Mouse (Mus musculus): ENCODE data around the gene Tmem86a. TPM values are rescaled to one million over a fixed set of nuclear protein-coding genes. Genes with fewer than 3 reads are reported as not detected.
A peak's percentile ranks its signal among the peaks of the same experiment; 100 is the strongest.

Gene Tmem86a
- 31.9 and 32.1 TPM in 2 replicates for polyA plus RNA-seq (2014; fragmentation: Nextera tagmentation; extraction: Ambion mirVana)

DNA sequence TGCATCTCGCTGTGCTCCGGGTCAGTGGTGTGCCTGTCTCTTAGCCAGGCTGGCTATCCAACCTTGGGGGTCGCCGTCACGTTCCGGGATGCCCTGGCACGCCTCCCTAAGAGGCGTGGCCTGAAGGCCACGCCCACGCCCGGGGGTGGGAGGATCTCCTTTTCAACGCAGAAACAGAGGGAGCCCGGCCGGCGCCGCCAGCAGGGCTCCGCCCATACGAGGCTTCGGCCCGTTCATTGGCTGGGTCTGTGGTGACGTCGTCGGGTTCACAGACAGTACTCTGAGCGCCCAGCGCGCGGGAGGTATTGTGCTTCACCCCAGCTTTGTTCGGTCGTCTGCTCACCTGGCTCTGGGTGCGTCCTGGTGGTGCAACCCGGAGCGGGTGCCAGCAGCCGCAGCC is at the start of gene Tmem86a:
TSS of gene Tmem86a (plus strand) at position 236 of the 400 bp plus-strand sequence.
- TF ChIP-seq CTCF (IDR thresholded peaks at IDR 0.05; ENCODE audit: low read depth): no peak
- WGBS: 1% methylated on average over 33 of the region's 33 CpGs
- Histone ChIP-seq H3K9me3 (ENCODE audit: low read depth, low read length) (no peaks in the 10 kb centered on the region), H3K27me3 (ENCODE audit: insufficient read depth, low read length) (no peaks in the 10 kb centered on the region), H3K4me2 (peak within 1 kb of the TSS; percentile 91), H3K4me1 (ENCODE audit: insufficient read depth) (peaks cover 10% of the 10 kb centered on the region), H3K4me3 (ENCODE audit: low read depth, low read length) (peak within 1 kb of the TSS; percentile 82), H3K36me3 (ENCODE audit: insufficient read depth) (peaks cover 19% of the 10 kb centered on the region; the same call in 1 of the 2 replicates), H3K27ac (ENCODE audit: low read depth) (peak within 1 kb of the TSS; percentile 97), H3K9ac (peak within 1 kb of the TSS; percentile 83)
- DNase-seq (peak; percentile 99), ATAC-seq (ENCODE audit: insufficient read depth) (peak; percentile 97)

DNA sequence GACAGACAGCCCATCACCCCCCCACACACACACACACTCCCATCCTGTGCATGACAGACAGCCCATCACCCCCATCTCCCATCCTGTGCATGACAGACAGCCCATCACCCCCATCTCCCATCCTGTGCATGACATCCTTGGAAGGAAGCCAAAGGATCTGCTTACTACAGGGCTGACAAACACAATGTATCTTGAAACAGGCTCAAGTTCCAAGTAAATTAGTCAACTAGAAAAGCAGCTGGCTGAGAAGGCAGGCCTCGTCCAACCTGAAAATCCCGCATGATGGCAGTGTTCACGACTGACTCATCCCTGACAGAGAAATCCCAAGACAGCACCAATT is 49.8 kb upstream of the Tmem86a start:
- TF ChIP-seq CTCF (IDR thresholded peaks at IDR 0.05; ENCODE audit: low read depth): no peak
- Histone ChIP-seq H3K27ac (ENCODE audit: low read depth) (peak overlapping the region; percentile 36), H3K4me2 (0 out of 2 replicates have a peak overlapping the region, but pooled peaks have one; percentile 15), H3K27me3 (ENCODE audit: insufficient read depth, low read length) (no peaks in the 10 kb centered on the region), H3K9me3 (ENCODE audit: low read depth, low read length) (no peaks in the 10 kb centered on the region), H3K4me3 (ENCODE audit: low read depth, low read length) (no peak overlapping the region), H3K9ac (no peak overlapping the region), H3K36me3 (ENCODE audit: insufficient read depth) (peaks cover 40% of the 10 kb centered on the region), H3K4me1 (ENCODE audit: insufficient read depth) (peaks cover 19% of the 10 kb centered on the region)
- peak; percentile 96 for ATAC-seq (ENCODE audit: insufficient read depth)
- DNase-seq: peak; percentile 84
- WGBS: 28% methylated on average over 3 of the region's 3 CpGs

DNA sequence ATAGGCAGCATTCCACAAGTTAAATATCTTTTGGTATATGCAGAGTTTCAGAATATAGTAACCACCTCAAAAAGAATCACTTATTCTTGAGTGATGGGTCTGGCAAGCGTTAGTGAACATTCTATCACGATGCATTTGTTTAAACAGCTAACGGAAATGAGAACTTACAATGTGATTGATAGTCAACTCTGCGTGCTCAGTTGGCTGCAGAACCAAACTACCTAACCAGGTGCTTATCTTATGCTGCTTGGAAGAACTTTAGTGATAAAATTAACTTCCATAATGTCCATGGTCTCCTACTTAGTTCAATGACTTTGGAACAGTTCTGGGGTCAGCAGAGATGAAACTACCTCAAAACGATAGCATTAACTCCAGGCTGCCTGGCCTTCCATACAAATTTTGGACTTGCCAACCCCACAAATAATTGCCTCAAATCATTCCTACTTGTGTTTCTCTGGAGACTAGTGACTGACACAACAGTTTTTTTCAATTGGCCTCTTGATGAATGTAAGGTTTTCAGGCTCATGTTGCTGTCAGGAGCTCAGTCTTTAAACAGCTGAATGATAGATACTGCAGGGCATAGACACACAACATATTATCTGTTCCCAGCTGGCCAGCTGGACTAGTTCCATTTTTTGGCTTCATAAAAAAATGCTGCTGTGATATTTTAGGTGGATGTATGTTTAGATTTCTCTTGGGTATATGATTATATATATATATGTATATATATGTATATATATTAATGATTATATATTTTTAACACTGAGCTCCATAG is 49.1 kb upstream of the Tmem86a start:
- no peaks in the 10 kb centered on the region for H3K9me3 ChIP-seq (ENCODE audit: low read depth, low read length)
- H3K9ac ChIP-seq: no peak overlapping the region
- no peaks in the 10 kb centered on the region for H3K27me3 ChIP-seq (ENCODE audit: insufficient read depth, low read length)
- H3K27ac ChIP-seq (ENCODE audit: low read depth): no peak overlapping the region; the same call in 1 of the 2 replicates
- ATAC-seq (ENCODE audit: insufficient read depth) (no peak), DNase-seq (no peak)
- H3K36me3 ChIP-seq (ENCODE audit: insufficient read depth): peaks cover 33% of the 10 kb centered on the region
- H3K4me3 ChIP-seq (ENCODE audit: low read depth, low read length): no peak overlapping the region
- 0 out of 2 replicates have a peak overlapping the region, but pooled peaks have one; percentile 2 for H3K4me2 ChIP-seq
- peaks cover 19% of the 10 kb centered on the region for H3K4me1 ChIP-seq (ENCODE audit: insufficient read depth)
- 38% methylated on average over 5 of the region's 5 CpGs for WGBS
- TF ChIP-seq CTCF (IDR thresholded peaks at IDR 0.05; ENCODE audit: low read depth): no peak

DNA sequence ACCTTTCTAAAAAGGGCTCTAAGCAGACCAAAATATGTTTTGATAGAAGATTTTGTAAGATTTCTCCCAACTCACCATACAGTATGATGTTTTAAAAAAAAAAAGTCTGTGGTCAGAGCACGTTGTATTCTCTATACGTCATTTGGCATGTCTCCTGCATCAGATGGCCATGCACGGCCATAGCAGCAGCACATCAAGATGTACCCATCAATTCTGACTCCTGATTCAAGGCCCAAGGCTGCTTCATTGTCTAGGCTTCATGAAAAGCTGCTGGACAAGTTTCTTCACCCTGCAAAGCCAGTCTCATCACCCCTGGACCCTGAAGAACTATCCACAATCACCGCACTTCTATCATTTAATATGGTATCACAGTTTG is 48.5 kb upstream of the Tmem86a start:
- no peak overlapping the region for H3K27ac ChIP-seq (ENCODE audit: low read depth)
- no peak for TF ChIP-seq CTCF (IDR thresholded peaks at IDR 0.05; ENCODE audit: low read depth)
- H3K27me3 ChIP-seq (ENCODE audit: insufficient read depth, low read length): no peaks in the 10 kb centered on the region
- ATAC-seq (ENCODE audit: insufficient read depth) (no peak), DNase-seq (no peak)
- H3K36me3 ChIP-seq (ENCODE audit: insufficient read depth): peaks cover 30% of the 10 kb centered on the region
- H3K9me3 ChIP-seq (ENCODE audit: low read depth, low read length): no peaks in the 10 kb centered on the region
- H3K4me2 ChIP-seq: no peak overlapping the region
- 57% methylated on average over 4 of the region's 4 CpGs for WGBS
- H3K9ac ChIP-seq: no peak overlapping the region
- peaks cover 19% of the 10 kb centered on the region for H3K4me1 ChIP-seq (ENCODE audit: insufficient read depth)
- no peak overlapping the region for H3K4me3 ChIP-seq (ENCODE audit: low read depth, low read length)

DNA sequence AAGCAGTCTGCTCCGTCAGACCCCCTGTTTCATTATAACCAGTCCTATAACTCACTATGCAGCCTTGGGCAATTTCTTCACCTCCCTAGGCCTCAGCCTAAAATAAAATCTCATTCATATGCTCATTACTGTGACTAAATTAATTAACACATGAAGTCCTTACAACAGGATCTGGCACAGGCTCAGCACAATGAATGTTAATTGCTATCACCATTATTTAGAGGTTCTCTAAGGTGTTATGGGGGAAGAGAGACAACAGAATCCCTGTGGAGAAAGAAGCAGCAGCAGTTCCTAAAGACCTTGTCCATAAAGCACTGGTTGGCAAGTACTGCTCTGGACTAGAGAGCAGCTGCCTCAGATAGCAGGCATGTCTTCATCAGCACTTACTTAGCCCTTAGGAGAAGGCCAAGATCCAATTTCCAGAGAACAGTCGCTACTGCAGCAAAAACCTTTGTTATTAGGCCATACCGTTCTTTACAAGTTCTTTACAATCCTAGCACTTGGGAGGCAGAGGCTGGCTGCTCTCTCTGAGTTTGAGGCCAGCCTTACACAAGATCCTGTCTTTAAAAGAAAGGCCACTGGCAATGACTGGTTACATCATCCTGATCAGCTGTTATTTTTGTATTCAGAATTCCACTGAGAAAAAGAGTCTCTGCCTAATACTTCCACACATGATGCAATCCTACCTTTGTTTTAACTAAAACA is 46.8 kb upstream of the Tmem86a start:
- H3K36me3 ChIP-seq (ENCODE audit: insufficient read depth): peaks cover 13% of the 10 kb centered on the region
- H3K4me2 ChIP-seq: no peak overlapping the region
- TF ChIP-seq CTCF (IDR thresholded peaks at IDR 0.05; ENCODE audit: low read depth): no peak
- H3K4me3 ChIP-seq (ENCODE audit: low read depth, low read length): no peak overlapping the region
- H3K4me1 ChIP-seq (ENCODE audit: insufficient read depth): peaks cover 19% of the 10 kb centered on the region
- H3K27me3 ChIP-seq (ENCODE audit: insufficient read depth, low read length): no peaks in the 10 kb centered on the region
- DNase-seq (no peak), ATAC-seq (ENCODE audit: insufficient read depth) (no peak)
- peak overlapping the region; percentile 16; the same call in 1 of the 2 replicates for H3K9ac ChIP-seq
- H3K27ac ChIP-seq (ENCODE audit: low read depth): no peak overlapping the region
- no peaks in the 10 kb centered on the region for H3K9me3 ChIP-seq (ENCODE audit: low read depth, low read length)
- WGBS: 40% methylated on average over 3 of the region's 3 CpGs

DNA sequence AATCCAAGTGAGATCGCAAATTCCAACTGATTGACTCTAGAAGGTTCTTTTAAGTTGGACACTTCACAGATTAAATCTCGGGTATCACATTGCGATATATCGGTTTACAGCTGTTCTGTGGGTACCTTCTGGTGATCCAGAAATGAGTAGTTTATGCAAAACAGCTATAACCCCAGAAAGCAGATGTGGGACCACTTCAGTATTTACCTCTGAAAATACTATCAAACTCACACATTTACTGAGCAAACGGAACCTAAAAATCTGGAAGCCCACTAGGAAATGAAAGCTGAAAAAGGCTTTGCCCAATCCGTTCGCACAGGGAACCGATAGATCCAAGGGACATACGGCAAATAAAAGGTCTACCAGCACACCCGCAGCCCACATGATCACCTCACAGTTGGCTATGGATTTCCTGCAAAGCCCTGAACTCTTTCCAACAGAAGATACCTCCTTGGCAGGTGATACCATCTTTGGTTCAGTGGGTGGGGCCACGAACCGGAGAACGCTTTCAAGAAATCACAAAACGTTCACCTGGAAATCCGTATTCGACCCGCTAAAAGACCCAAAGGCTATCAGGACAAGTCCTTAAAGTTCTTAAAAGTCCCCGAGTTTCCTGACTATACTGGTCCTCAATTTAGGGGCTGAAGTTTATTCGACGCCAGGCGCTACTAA is 43.2 kb upstream of the Tmem86a start:
- Histone ChIP-seq H3K4me2 (peak overlapping the region; percentile 92), H3K36me3 (ENCODE audit: insufficient read depth) (no peaks in the 10 kb centered on the region), H3K9ac (peak overlapping the region; percentile 64), H3K4me1 (ENCODE audit: insufficient read depth) (no peaks in the 10 kb centered on the region), H3K27me3 (ENCODE audit: insufficient read depth, low read length) (no peaks in the 10 kb centered on the region), H3K9me3 (ENCODE audit: low read depth, low read length) (no peaks in the 10 kb centered on the region), H3K27ac (ENCODE audit: low read depth) (peak overlapping the region; percentile 91), H3K4me3 (ENCODE audit: low read depth, low read length) (peak overlapping the region; percentile 60)
- no peak for TF ChIP-seq CTCF (IDR thresholded peaks at IDR 0.05; ENCODE audit: low read depth)
- ATAC-seq (ENCODE audit: insufficient read depth) (no peak), DNase-seq (no peak)
- WGBS: 16% methylated on average over 21 of the region's 21 CpGs

DNA sequence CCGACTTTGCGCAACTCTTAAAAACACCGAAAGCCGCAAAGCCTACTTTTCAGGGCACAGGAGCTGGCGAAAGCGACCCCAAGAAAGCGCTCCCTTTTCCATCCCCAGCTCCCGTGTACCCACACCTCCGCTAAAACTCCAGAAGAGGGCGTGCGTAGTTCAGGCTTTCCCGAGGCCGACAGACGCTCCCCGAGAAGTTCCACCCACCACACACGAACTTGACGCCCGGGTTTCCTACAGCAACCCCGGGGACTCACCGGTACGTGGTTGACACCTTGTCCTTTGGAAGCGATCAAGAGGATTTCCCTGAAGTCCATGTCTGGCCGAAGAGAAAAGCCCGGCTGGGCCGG is 42.6 kb upstream of the Tmem86a start:
- DNase-seq: peak; percentile 84
- H3K4me1 ChIP-seq (ENCODE audit: insufficient read depth): no peaks in the 10 kb centered on the region
- peak overlapping the region; percentile 92 for H3K4me2 ChIP-seq
- no peaks in the 10 kb centered on the region for H3K9me3 ChIP-seq (ENCODE audit: low read depth, low read length)
- peak overlapping the region; percentile 64 for H3K9ac ChIP-seq
- TF ChIP-seq CTCF (IDR thresholded peaks at IDR 0.05; ENCODE audit: low read depth): peak; percentile 55
- H3K36me3 ChIP-seq (ENCODE audit: insufficient read depth): no peaks in the 10 kb centered on the region
- under 1% methylated on average over 25 of the region's 25 CpGs for WGBS
- H3K27ac ChIP-seq (ENCODE audit: low read depth): peak overlapping the region; percentile 91
- peak; percentile 67 for ATAC-seq (ENCODE audit: insufficient read depth)
- peak overlapping the region; percentile 60 for H3K4me3 ChIP-seq (ENCODE audit: low read depth, low read length)
- no peaks in the 10 kb centered on the region for H3K27me3 ChIP-seq (ENCODE audit: insufficient read depth, low read length)

Measured in lung, embryonic 14.5 days (tissue).